Mouse (Mus musculus) natural killer cell, adult 2 months (primary cell): ENCODE data around the gene Chic2.

Source experiments
- DNase-seq, 2 experiments: peaks; one replicate each; pipeline ENCODE4 v3.0.0; 2022; ENCODE audit warnings: low spot score in 2 of 2

The Chic2 gene

DNA sequence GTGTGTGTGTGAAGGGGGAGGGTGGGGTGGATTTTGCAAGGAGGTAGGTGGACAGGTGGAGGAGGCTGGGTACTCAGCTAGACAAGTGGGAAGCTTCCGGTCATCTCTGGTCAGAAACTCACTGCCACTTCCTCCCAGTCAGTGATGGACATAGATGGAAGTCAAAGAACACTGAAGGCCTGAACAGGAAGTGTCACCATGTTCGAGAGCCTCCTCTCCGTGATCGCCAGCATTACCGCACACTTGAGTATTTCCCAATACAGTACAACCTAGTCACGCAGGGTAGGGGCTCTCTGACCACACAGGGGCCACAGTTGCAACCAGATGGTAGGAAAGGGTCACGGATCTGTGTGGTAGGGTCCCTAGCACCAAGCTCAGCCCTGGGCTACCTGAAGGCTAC lies 69.1 kb downstream of the Chic2 start:
- DNase-seq: no peak

DNA sequence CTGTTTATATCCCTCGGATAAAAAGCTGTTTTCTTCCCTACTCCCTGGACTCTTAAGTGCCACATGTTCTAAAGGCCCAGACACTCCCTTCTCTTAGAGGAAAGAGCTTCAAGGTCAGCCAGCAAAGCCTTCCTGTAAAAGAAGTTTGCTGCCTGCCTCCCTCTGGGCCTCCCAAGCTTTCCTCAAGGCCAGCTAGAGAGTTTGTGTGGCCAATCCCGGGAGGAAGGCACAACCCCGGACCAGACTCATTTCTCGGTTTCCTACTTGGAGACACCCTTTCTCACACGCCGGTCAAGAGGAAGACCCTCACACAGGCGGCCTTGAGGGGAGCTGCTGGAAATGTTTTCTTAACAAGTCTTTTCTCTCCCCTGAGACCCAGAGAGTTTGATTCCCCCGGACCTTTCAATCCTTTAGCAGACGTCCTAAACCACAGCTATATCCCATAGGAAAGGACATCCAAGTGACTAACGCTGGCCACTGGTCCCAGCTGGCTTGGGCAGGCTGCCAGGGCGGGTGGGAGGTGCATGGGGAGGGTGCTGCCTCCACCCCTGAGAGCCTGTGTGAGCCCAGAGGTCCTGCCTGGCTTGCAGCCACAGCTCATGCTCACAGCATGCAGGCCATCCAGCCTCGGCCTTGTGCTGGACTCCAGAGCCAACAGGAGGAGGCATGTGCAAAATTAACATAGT lies 69.7 kb downstream of the Chic2 start:
- DNase-seq: no peak

DNA sequence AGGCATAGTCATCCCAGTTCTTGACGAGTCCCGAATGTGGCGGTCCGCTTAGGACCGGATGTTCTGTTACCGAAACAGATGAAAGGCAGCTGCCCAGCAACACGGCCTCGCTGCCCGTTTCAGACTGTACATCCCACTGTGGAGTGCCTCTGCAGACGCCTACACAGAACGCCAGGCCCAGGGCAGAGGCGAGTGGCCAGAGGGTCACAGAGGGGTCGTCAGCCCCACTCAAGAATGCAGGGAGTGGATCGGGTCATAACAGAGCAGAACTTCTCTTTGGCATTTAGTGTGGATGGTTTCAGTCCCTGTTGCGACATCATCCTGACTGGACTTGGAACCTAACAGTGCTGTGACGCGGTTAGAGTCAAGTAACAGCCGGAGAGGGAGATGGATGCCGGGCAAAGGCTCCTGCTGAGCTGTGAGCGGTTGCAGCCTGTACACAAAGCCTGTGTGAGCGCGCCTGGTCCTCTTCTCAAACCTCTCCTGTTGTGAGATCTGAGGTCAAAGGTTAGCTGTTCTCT lies 70.5 kb downstream of the Chic2 start:
- DNase-seq: no peak

DNA sequence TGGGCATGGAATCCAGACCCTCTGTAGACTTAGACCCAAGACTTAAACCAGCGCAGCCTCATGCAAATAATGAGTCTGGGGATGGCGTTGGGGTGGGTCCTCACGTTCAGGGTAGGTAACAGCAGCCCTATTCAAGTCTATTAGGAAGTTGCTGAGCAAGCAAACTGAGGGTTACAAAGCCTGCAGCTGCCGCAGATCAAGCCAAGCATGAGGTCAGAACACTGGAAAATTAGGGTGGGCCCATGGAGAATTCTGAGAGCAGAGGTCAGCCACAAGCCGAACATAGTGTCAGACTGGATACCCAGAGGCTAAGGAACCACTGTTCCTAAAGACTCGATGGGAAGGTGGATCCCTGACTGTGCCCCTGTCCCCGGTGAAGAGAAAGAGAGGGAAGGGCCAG lies 73.2 kb downstream of the Chic2 start:
- DNase-seq: no peak

DNA sequence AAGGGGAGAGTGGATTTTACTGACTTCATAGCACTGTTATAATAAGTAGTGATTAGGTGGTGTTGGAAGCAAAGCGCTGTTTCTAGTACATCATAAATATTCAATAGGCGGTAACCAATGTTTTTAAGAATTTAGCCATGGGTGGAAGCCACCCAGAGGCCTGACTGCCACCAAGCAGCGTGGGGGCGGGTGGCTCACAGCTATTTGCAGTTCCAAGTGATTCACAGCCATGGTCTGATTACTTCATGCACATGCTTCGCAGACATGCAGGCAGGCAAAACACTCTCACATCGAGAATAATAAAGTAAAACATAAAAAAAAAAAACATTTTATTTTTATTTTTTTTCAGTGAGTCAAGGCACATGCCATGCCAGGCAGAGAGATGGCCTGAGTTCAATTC lies 75.2 kb downstream of the Chic2 start:
- DNase-seq: no peak

DNA sequence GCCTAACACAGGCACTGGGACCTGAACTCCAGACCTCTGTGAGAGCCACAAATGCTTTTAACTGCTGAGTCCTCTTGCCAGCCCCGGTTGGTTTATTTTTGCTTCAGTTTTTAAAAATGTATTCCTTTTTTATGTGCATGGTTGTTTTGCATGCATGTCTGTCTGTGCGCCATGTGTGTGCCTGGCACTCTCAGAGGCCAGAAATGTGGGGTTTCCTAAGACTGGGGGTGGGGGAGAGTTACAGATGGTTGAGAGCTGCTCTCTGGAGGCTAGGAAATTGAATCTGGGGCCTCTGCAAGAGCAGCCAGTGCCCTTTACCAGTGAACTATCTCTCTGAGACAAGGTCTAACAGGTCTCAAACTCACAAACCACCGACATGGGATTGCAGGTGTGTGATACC lies 76.7 kb downstream of the Chic2 start:
- no peak for DNase-seq

DNA sequence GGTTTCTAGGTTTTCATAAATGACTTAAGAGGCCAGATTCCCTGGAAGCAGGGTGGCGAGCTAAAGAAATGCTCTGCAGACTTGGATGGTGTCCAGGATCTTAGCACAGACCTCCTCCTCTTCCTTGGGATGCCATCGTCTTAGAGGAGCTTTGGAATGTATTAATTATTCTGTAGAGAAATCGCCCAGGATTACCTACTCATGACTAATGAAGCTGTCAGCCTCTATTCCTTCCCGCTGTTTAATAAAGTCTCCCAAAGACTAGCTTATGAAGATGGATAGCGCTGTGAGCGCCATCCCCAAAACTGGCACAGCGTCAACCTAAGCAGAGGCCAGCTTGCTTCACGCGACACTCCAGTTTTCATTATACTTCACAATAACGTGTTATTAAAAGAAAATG lies 77.7 kb downstream of the Chic2 start:
- no peak for DNase-seq

DNA sequence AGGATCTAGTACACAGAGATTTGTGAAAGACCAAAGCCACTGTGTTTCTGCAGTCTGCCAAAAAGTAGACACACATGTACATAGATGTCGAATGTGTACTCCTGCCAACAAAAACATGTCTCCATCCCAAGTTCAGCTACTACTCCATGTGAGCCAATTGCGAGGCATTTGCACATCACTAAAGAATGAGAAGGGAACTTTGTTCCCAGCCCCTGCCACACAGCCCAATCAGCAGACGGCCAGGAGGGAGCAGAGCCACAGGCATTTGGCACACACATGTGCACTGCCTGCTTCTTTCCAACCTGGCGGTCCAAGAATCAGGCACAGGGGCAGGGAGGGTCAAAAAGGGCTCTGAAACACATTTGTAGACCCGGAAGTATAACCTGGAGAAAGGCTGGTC lies 81.8 kb downstream of the Chic2 start:
- DNase-seq: no peak

DNA sequence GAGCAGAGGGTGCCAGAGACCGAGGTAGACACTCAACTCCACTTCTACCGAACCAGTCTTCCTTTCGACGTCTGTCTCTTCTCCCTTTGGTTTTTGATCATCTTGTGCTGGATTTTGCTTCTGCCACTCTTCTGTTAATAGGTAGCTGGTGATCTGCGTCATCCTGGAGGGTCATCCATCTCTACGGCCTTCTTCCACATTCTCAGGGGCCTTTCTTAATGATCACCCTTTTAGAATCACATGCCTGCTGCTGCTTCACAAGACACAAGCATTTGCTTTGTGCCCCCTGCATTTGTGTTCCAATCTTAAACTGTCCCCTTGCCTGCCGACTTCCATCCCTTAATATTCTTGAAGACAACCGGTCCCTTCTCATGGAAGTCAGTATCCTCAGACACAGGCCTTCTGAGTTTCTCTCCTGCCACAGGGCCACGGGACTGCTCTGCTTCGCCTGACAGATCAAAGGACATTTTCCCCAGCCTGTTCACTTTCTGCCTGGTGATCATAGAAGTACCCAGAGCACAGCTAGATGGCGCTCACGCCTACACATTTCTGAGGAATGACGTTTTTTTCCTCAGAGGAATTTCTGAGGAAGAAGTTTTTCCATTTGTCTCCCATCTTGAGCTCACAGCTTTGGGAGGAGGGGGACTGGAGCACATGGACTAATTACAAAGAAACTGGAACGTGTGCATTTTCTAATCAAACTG lies 83.6 kb downstream of the Chic2 start:
- no peak for DNase-seq

DNA sequence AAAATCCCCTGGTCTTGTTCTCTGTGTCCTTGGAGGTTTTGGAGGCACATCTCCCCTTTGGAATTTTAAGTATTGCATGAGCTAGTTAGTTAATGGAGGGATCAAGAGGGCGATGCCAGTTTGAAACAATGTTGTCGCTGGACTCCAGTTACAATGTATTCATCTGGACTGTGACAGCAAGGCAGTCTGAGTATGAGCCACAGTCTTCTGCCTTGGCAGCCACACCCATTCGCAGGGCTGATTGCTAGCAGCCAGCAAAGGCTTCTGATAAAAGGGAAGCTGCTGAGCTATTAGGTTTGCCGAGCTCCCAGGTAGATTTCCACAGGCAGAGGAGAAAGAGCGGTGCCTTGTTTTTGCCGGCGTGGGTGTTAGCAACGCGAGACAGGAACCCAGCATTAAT lies 84.3 kb downstream of the Chic2 start:
- no peak for DNase-seq

DNA sequence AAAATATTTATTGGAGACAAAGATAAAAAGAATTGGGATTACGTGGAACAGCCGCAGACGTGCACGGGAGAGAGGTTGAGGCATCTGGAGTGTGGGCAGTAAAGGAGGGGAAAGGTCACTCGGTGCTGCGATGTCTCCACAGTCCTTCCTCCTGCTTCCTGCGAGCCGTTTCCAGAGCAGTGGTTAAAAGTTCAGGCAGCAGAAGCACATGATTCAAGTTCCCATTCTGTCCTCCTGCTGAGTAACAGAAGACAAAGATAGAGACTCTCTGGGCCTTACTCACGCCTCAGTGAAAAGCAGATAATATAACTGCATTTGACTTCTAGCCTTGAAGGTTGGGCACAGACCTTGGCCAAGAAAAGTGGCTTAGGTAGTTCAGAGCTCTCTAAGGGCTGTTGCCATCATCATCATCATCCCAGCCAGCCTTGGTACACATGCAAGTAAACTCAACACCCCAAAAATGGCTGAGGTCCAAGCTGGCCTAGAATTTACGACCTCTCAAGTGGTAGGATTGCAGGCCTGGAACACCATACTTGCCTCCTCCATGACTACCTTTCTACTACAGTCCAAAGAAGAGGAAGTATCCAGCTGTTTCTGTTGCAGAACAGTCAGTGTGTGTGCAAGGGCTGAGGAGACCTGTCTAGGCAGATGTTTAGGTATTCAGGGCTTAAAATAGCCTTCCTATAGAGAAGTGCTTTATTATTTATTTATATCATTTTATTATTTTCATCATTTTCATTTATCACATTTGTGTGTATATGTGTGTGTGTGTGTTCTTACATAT lies 87.1 kb downstream of the Chic2 start:
- no peak for DNase-seq

DNA sequence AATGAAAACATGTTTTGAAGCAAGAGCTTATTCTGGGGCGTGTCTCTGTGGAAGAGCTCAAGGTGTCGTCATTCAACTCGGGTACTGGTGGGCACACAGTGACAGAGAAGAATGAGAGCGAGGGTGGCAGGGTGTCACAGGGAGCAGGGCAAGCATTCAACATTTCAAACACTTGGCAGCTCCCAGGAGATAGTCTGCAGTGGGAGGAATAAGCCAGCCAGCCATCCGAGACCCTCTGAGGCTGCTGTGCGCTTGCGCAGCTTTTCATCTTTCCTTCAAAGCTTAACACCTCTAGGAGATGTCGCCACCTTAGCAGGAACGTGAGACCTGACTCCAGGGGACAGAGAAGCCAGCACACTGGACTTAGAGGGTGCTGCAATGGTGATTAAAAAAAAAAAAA lies 88.2 kb downstream of the Chic2 start:
- DNase-seq: no peak

DNA sequence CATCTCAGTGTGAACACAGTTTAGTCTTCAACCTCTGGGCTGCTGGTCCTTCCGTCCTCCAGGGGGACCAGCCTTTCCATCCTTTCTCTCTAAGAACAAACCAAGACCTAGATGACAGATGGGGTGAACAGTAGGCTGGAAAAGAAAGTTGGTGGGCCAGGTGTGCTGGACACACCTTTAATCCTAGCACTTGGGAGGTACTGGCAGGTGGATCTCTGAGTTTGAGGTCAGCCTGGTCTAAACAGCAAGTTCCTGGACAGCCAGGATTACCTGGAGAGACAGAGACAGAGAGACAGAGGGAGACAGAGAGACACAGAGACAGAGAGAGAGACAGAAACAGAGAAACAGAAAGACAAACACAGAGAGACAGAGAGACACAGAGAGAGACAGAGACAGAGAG lies 89.0 kb downstream of the Chic2 start:
- DNase-seq: no peak

DNA sequence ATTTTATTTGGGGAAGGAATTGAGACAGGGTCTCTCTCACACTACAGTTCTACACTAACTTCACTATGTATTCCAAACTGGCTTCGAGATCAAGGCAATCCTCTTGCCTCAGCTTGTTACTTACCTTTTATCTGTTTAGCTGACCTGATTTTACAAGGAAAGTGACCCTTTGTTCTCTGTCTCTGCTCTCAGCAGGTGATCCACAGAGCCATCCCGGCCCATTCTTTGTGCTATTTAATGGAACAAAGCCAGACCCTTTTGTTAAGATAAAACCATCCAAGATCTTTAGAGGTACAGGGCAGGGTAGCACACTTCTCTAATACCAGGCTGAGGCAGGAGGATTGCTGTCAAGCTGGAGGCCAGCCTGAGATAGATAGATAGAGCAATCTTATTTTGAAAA lies 91.6 kb downstream of the Chic2 start:
- no peak for DNase-seq

DNA sequence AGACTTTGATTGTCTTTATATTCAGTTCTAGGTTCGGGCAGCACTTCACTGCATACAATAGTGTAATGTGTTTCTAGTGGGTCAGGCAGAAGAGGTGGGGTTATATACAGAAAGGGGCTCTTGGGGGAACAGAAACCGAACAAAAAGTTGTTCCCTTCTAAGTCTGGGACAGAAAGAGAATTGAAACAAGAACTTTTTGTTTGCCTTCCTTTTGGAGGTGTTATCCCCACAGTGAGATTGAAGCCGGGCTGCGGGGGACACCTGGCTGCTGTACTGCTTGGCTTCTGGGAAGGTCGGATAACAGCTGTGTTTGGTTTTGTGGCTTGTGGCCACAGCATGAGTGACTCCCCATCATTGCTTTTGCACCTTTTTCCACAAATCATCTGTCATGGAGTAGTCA lies 93.2 kb downstream of the Chic2 start:
- no peak for DNase-seq

DNA sequence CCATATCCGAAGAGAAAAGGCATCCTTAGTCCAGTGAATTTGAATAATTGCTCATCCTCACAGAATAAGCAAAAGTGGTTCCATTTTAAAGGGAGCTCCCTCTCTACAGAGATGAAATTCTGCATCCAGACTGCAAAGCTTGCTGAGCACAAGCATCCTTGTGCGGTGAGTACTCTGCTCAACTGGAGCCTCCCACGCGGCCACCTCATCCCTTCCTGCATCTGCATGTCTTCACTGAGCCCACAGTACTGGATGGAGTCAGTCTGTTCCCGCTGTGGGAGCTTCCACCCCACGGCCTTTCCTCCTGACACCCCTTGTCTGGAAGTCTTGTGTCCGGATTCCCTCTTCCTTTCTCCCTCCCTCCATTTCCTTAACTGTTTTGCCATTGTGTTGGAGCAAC lies 95.3 kb downstream of the Chic2 start:
- DNase-seq: no peak

DNA sequence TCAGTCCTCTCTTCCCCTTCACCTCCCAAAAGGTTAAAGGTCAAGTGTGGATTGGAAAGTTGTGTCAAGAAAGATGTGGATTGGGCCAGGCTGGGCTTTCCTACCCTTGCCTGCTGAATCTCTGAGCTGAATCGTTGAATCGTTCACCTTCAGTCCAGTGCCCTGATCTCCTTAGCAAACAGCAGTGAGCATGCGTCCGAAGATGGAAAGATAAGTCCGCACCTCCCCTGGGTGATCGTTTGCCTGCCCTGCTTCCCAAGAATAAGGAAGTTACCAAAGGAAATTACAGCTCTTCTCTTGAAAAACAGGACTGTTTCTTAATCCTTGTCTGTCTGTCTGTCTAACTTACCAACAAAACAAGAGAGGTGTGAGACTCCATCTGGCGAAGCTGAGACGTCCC lies 96.1 kb downstream of the Chic2 start:
- DNase-seq: no peak
